Mouse (Mus musculus) lung, adult 2 months (tissue): ENCODE measurements around the gene Gm20662.

Experiments
- CTCF ChIP-seq: fragments of 200-500 bp; IDR thresholded peaks from 2 replicates; pipeline ENCODE4 v1.5.1; 2011; ENCODE audit warnings: mild to moderate bottlenecking, low read length, control low read depth; ENCODE audit not compliant: insufficient read depth
- POLR2A ChIP-seq: fragments of 200-500 bp; IDR thresholded peaks from 2 replicates; pipeline ENCODE4 v1.6.1; 2011; ENCODE audit warnings: low read depth, mild to moderate bottlenecking, control low read depth, low read length, borderline replicate concordance; ENCODE audit errors: extremely low read depth

- no peak for TF ChIP-seq CTCF
- no peak for TF ChIP-seq POLR2A
Measured at GRCm38 (mm10) chr9:108063361-108063760, 67.2 kb downstream of the Gm20662 start.
